Mouse (Mus musculus): ENCODE measurements at regions not wholly inside any gene's neighbourhood (a gene's known extent, or its start where the extent isn't known, plus 50 kb on each side); places are given as distances from the start of the nearest gene placed in this dataset.

GRCm38 (mm10) chr14:76195324-76195723, 84.6 kb downstream of the Nufip1 start:
- TF ChIP-seq CTCF (IDR thresholded peaks at IDR 0.05; ENCODE audit: low read depth): no peak
- no peak for TF ChIP-seq EP300 (IDR thresholded peaks at IDR 0.05; ENCODE audit: low read depth)

Data from liver, embryonic 14.5 days (tissue).